Mouse (Mus musculus) left cerebral cortex, postnatal 36 days (tissue): ENCODE results near the gene Nde1. TPM values are rescaled to one million over a fixed set of nuclear protein-coding genes. Genes with fewer than 3 reads are reported as not detected.

Source experiments
- microRNA-seq: library from miRNA; unstranded; fragments of <30 nt; microRNA quantifications from one replicate; pipeline ENCODE4 v1.2.0, GENCODE M21; 2022
- total RNA-seq, 2 experiments: library from RNA; stranded (reverse); gene quantifications; 2 replicates each; pipeline ENCODE4 v1.2.3; 2021

Nde1 gene
- total RNA-seq, 2 experiments from 2014 or later = 18.8 to 20.9 TPM

Small RNA genes within 50 kb of the gene (microRNA-seq; reads per million reads assigned to microRNA genes)
- gene Gm27671 = not detected
- 1,669 reads per million, percentile 83 among the genes with 10 or more reads in this experiment for gene Mir484

Other genes starting within 250 kb of the Nde1 start
- 100 to 1,000 TPM; 267 to 303 TPM for gene 2900011O08Rik, start 176.7 kb upstream of the Nde1 start, total RNA-seq
- 1 to 10 TPM in 1 of 2 experiments, under 1 TPM in 1; 0.79 to 2.1 TPM for gene Ifitm7, start 176.4 kb upstream of the Nde1 start, total RNA-seq
- 100 to 1,000 TPM; 139 to 148 TPM for gene Marf1, start 76 bp downstream of the Nde1 start, total RNA-seq
- gene Myh11, start 128.1 kb downstream of the Nde1 start, total RNA-seq = 1 to 10 TPM; 4.1 to 6.7 TPM
- 10 to 100 TPM; 51.6 to 54.0 TPM for gene Fopnl, start 154.1 kb downstream of the Nde1 start, total RNA-seq
- gene Abcc1, start 198.3 kb downstream of the Nde1 start, total RNA-seq = 10 to 100 TPM; 13.4 to 16.9 TPM